Mouse (Mus musculus) heart, embryonic 10.5 days (tissue): Measurements from ENCODE around the gene Pnliprp2. TPM values are rescaled to one million over a fixed set of nuclear protein-coding genes. Genes with fewer than 3 reads are reported as not detected.
A peak's percentile ranks its signal among the peaks of the same experiment; 100 is the strongest.

Source experiments
- DNase-seq: peaks from one replicate; pipeline ENCODE4 v3.0.0-alpha.2; 2017; ENCODE audit warnings: low spot score
- H3K27ac ChIP-seq: fragments of 300-500 bp; sonication (generic); 2 replicates; pipeline ENCODE4 v1.5.1; 2016; ENCODE audit warnings: mild to moderate bottlenecking
- H3K27me3 ChIP-seq: fragments of 300-500 bp; sonication (generic); 2 replicates; pipeline ENCODE4 v1.6.1; 2016; ENCODE audit warnings: mild to moderate bottlenecking; ENCODE audit not compliant: poor library complexity, insufficient read depth, severe bottlenecking
- H3K36me3 ChIP-seq: fragments of 300-500 bp; sonication (generic); 2 replicates; pipeline ENCODE4 v1.6.1; 2016; ENCODE audit warnings: mild to moderate bottlenecking, moderate library complexity
- H3K4me1 ChIP-seq: fragments of 300-500 bp; sonication (generic); 2 replicates; pipeline ENCODE4 v1.6.1; 2016; ENCODE audit warnings: mild to moderate bottlenecking
- H3K4me3 ChIP-seq: fragments of 300-500 bp; sonication (generic); 2 replicates; pipeline ENCODE4 v1.5.1; 2016; ENCODE audit warnings: mild to moderate bottlenecking, moderate library complexity
- H3K9me3 ChIP-seq: fragments of 300-500 bp; sonication (generic); 2 replicates; pipeline ENCODE4 v1.6.1; 2016; ENCODE audit warnings: mild to moderate bottlenecking, moderate library complexity
- WGBS: fragments of 180-500 bp; shearing (Covaris S2); methylation state at CpG from one replicate; pipeline ENCODE4 v1.1.7; 2016; 5-methylcytosine and 5-hydroxymethylcytosine counted together
- polyA plus RNA-seq: library from polyadenylated mRNA; unstranded; fragments of >200 nt; fragmentation: Nextera tagmentation; extraction: Ambion mirVana; gene quantifications from 2 replicates; pipeline ENCODE4 v1.2.1, GENCODE M21; 2016

Gene Pnliprp2
- polyA plus RNA-seq, 1 experiment from 2014 or later: 1.4 TPM

GRCm38 (mm10) chr19:58810536-58810935 lies 51.0 kb downstream of the Pnliprp2 start:
- no peak overlapping the region for H3K27ac ChIP-seq
- H3K36me3 ChIP-seq: no peaks in the 10 kb centered on the region
- WGBS: 75% methylated on average over 5 of the region's 5 CpGs
- H3K9me3 ChIP-seq: no peaks in the 10 kb centered on the region
- H3K4me3 ChIP-seq: no peak overlapping the region
- H3K27me3 ChIP-seq: no peaks in the 10 kb centered on the region; the same call in 1 of the 2 replicates
- no peak for DNase-seq
- peaks cover 6% of the 10 kb centered on the region; the same call in 1 of the 2 replicates for H3K4me1 ChIP-seq

GRCm38 (mm10) chr19:58815179-58815922 lies 55.8 kb downstream of the Pnliprp2 start:
- DNase-seq: no peak
- WGBS: 81% methylated on average over 13 of the region's 13 CpGs

GRCm38 (mm10) chr19:58816453-58817041 lies 57.0 kb downstream of the Pnliprp2 start:
- Histone ChIP-seq H3K4me3 (no peak overlapping the region), H3K36me3 (peaks cover 7% of the 10 kb centered on the region; the same call in 1 of the 2 replicates), H3K27ac (no peak overlapping the region), H3K27me3 (no peaks in the 10 kb centered on the region), H3K9me3 (no peaks in the 10 kb centered on the region), H3K4me1 (peaks cover 18% of the 10 kb centered on the region)
- no peak for DNase-seq
- WGBS: 71% methylated on average over 17 of the region's 17 CpGs

More at GRCm38 (mm10) chr19:58815179-58815922, 55.8 kb downstream of the Pnliprp2 start:
- H3K36me3 ChIP-seq: peaks cover 7% of the 10 kb centered on the region; the same call in 1 of the 2 replicates
- H3K4me3 ChIP-seq: no peak overlapping the region
- H3K27ac ChIP-seq: no peak overlapping the region
- no peaks in the 10 kb centered on the region for H3K9me3 ChIP-seq
- H3K27me3 ChIP-seq: no peaks in the 10 kb centered on the region
- H3K4me1 ChIP-seq: peaks cover 22% of the 10 kb centered on the region

- peaks cover 24% of the 10 kb centered on the region for H3K4me1 ChIP-seq
- no peak for DNase-seq
- no peaks in the 10 kb centered on the region for H3K27me3 ChIP-seq
- peaks cover 7% of the 10 kb centered on the region; the same call in 1 of the 2 replicates for H3K36me3 ChIP-seq
- H3K27ac ChIP-seq: peak overlapping the region; percentile 13; the same call in 1 of the 2 replicates
- 80% methylated on average over 11 of the region's 11 CpGs for WGBS
- no peak overlapping the region for H3K4me3 ChIP-seq
- H3K9me3 ChIP-seq: no peaks in the 10 kb centered on the region
Measured at GRCm38 (mm10) chr19:58817398-58817797, 57.9 kb downstream of the Pnliprp2 start.

- peak overlapping the region; percentile 80 for H3K27ac ChIP-seq
Measured at GRCm38 (mm10) chr19:58818571-58819415, 59.3 kb downstream of the Pnliprp2 start.

GRCm38 (mm10) chr19:58822454-58823200 lies 63.1 kb downstream of the Pnliprp2 start:
- H3K4me3 ChIP-seq: no peak overlapping the region
- H3K9me3 ChIP-seq: no peaks in the 10 kb centered on the region
- peak; percentile 76 for DNase-seq
- H3K27me3 ChIP-seq: no peaks in the 10 kb centered on the region
- 68% methylated on average over 20 of the region's 20 CpGs for WGBS
- peaks cover 18% of the 10 kb centered on the region; the same call in 1 of the 2 replicates for H3K36me3 ChIP-seq
- peak overlapping the region; percentile 82 for H3K27ac ChIP-seq
- H3K4me1 ChIP-seq: peaks cover 35% of the 10 kb centered on the region

More at GRCm38 (mm10) chr19:58818571-58819415, 59.3 kb downstream of the Pnliprp2 start:
- Histone ChIP-seq H3K4me1 (peaks cover 35% of the 10 kb centered on the region), H3K4me3 (no peak overlapping the region), H3K9me3 (no peaks in the 10 kb centered on the region), H3K27me3 (no peaks in the 10 kb centered on the region), H3K36me3 (peaks cover 7% of the 10 kb centered on the region; the same call in 1 of the 2 replicates)
- 66% methylated on average over 14 of the region's 14 CpGs for WGBS
- DNase-seq: no peak

- no peak for DNase-seq
- Histone ChIP-seq H3K27me3 (no peaks in the 10 kb centered on the region), H3K9me3 (no peaks in the 10 kb centered on the region), H3K4me1 (peaks cover 35% of the 10 kb centered on the region), H3K4me3 (no peak overlapping the region), H3K27ac (peak overlapping the region; percentile 82), H3K36me3 (peaks cover 18% of the 10 kb centered on the region; the same call in 1 of the 2 replicates)
- 89% methylated on average over 3 of the region's 3 CpGs for WGBS
Measured at GRCm38 (mm10) chr19:58823301-58823700, 63.8 kb downstream of the Pnliprp2 start.

- H3K27ac ChIP-seq: no peak overlapping the region
- H3K36me3 ChIP-seq: peaks cover 18% of the 10 kb centered on the region; the same call in 1 of the 2 replicates
- H3K27me3 ChIP-seq: no peaks in the 10 kb centered on the region
- H3K4me1 ChIP-seq: peaks cover 25% of the 10 kb centered on the region
- WGBS: 36% methylated on average over 1 of the region's 1 CpGs
- no peak overlapping the region for H3K4me3 ChIP-seq
- no peak for DNase-seq
- no peaks in the 10 kb centered on the region for H3K9me3 ChIP-seq
Measured at GRCm38 (mm10) chr19:58824316-58824715, 64.8 kb downstream of the Pnliprp2 start.

Other genes with a start within 250 kb of the Pnliprp2 start
- not detected in 2 replicates for gene Ccdc172, start 247.7 kb upstream of the Pnliprp2 start, polyA plus RNA-seq
- not detected in 2 replicates for gene Pnlip, start 107.2 kb upstream of the Pnliprp2 start, polyA plus RNA-seq
- gene Pnliprp1, start 30.8 kb upstream of the Pnliprp2 start, polyA plus RNA-seq: 0.31 and 3.9 TPM in 2 replicates
- gene 1700019N19Rik, start 34.7 kb downstream of the Pnliprp2 start, polyA plus RNA-seq: not detected in 2 replicates
- gene Eno4, start 183.7 kb downstream of the Pnliprp2 start, polyA plus RNA-seq: 0.31 and 0.34 TPM in 2 replicates
- gene Hspa12a, start 183.9 kb downstream of the Pnliprp2 start, polyA plus RNA-seq: 4.9 and 7.5 TPM in 2 replicates